9 mouse cellular contexts compared by ENCODE assay signal in genomic region chr13:95281740-95282673, GRCm38 (mm10). TPM values are rescaled to one million over a fixed set of nuclear protein-coding genes. Genes with fewer than 3 reads are reported as not detected.
DNase-seq lines count a peak whose midpoint lies in the region; ATAC-seq lines count a peak whose summit lies in the region.
"Had no signal": no experiment of that assay in that cellular context is flagged by ENCODE, and none has a peak within 500 bp of the region (broad histone marks: within the 10 kb centered on the region; RNA-seq: fewer than 3 reads in every experiment).

No protein-coding gene starts in this region.

- H3K27me3 ChIP-seq in intestine, embryonic 15.5 days (replicated peaks): no peaks in the 10 kb centered on the region
- H3K27me3 ChIP-seq: liver, embryonic 12.5 days had no signal

- no peak overlapping the region for H3K4me2 ChIP-seq in intestine, embryonic 15.5 days (replicated peaks)
- H3K4me2 ChIP-seq: liver, embryonic 12.5 days had no signal

- no peak overlapping the region for H3K27ac ChIP-seq in intestine, embryonic 15.5 days
- H3K27ac ChIP-seq: liver, embryonic 12.5 days had no signal

- WGBS in intestine, embryonic 15.5 days: 35% methylated on average over 6 of the region's 7 CpGs

- ATAC-seq in intestine, embryonic 15.5 days: peak; percentile 71
- no peak for ATAC-seq in megakaryocyte progenitor cell, adult 5-6 weeks (replicated peaks; ENCODE audit: poor library complexity)
- ATAC-seq: liver, embryonic 12.5 days had no signal

- DNase-seq in heart, postnatal 4 days: peak; percentile 32
- no peak for DNase-seq in heart, postnatal 25 days (ENCODE audit: low spot score)
- peak; percentile 80 for DNase-seq in adrenal gland, adult 2 months
- DNase-seq in ovary, adult 18-20 months (ENCODE audit: low spot score): peak; percentile 46
- DNase-seq in urinary bladder, postnatal 4 days (ENCODE audit: low spot score in 2 of 2): no peak
- no peak for DNase-seq in right cerebral cortex, postnatal 25 days

- no peaks in the 10 kb centered on the region for H3K9me3 ChIP-seq in intestine, embryonic 15.5 days
- H3K9me3 ChIP-seq: liver, embryonic 12.5 days had no signal

- 0 out of 2 replicates have a peak, but pooled peaks cover 2% of the 10 kb centered on the region for H3K4me1 ChIP-seq in intestine, embryonic 15.5 days (replicated peaks)
- H3K4me1 ChIP-seq: liver, embryonic 12.5 days had no signal

- no peaks in the 10 kb centered on the region for H3K36me3 ChIP-seq in intestine, embryonic 15.5 days
- H3K36me3 ChIP-seq: liver, embryonic 12.5 days had no signal

- H3K4me3 ChIP-seq in intestine, embryonic 15.5 days (replicated peaks): no peak overlapping the region
- H3K4me3 ChIP-seq: liver, embryonic 12.5 days had no signal

- intact Hi-C loops in heart, postnatal 25 days (cut with DNase I): no loop called here

- no peak overlapping the region for H3K9ac ChIP-seq in intestine, embryonic 15.5 days
- H3K9ac ChIP-seq: liver, embryonic 12.5 days had no signal

RNA-seq across cellular contexts. Expression of gene Pde8b, which starts 31.9 kb away (rescaled TPM):
- 1 to 10 TPM; 3.1 to 4.3 TPM for total RNA-seq in heart, postnatal 4 days (2021)
- 1 to 10 TPM; 3.4 to 3.9 TPM for total RNA-seq in heart, postnatal 25 days (2021)
- 100 to 1,000 TPM in 1 of 2 experiments, 10 to 100 TPM in 1; 64.8 to 181 TPM for total RNA-seq in adrenal gland, adult 2 months (2021)
- polyA plus RNA-seq in adrenal gland, adult 2 months (2012; rRNA removed): 162 and 173 TPM in 2 replicates
- polyA plus RNA-seq in intestine, embryonic 15.5 days (2015; fragmentation: Nextera tagmentation; extraction: Ambion mirVana): 9.5 and 10.3 TPM in 2 replicates
- 0.12 and 0.74 TPM in 2 replicates for total RNA-seq in megakaryocyte progenitor cell, adult 5-6 weeks (2015)
- total RNA-seq in megakaryocyte progenitor cell, adult 5-6 weeks (2017): 0.27 and 0.29 TPM in 2 replicates

RNA-seq across cellular contexts. Expression of gene Zbed3, which starts 41.4 kb away (rescaled TPM):
- total RNA-seq in heart, postnatal 4 days (2021): 10 to 100 TPM; 47.5 to 49.6 TPM
- total RNA-seq in heart, postnatal 25 days (2021): 10 to 100 TPM; 15.1 to 16.2 TPM
- total RNA-seq in adrenal gland, adult 2 months (2021): 10 to 100 TPM; 21.6 to 30.8 TPM
- polyA plus RNA-seq in adrenal gland, adult 2 months (2012; rRNA removed): 45.4 and 49.2 TPM in 2 replicates
- 49.2 and 53.4 TPM in 2 replicates for polyA plus RNA-seq in intestine, embryonic 15.5 days (2015; fragmentation: Nextera tagmentation; extraction: Ambion mirVana)
- 37.9 and 45.4 TPM in 2 replicates for total RNA-seq in megakaryocyte progenitor cell, adult 5-6 weeks (2015)
- total RNA-seq in megakaryocyte progenitor cell, adult 5-6 weeks (2017): 7.9 and 8.5 TPM in 2 replicates

Comparison
In these comparisons a context has a peak if more than half of its experiments do, and no peak if none do; other contexts are left out.
1. DNase-seq: peak in heart, postnatal 4 days (single experiment), adrenal gland, adult 2 months (single experiment) and ovary, adult 18-20 months (single experiment); none in heart, postnatal 25 days (single experiment), urinary bladder, postnatal 4 days (0 of 2) and right cerebral cortex, postnatal 25 days (single experiment).
2. RNA of gene Pde8b, which starts 31.9 kb away (total RNA-seq): 64.8 to 181 TPM in adrenal gland, adult 2 months; 3.1 to 4.3 TPM in heart, postnatal 4 days, 3.4 to 3.9 TPM in heart, postnatal 25 days and 0.12 to 0.74 TPM in megakaryocyte progenitor cell, adult 5-6 weeks; every median in the first group is over 10 times any median in the second.